Mouse (Mus musculus) MEL (cell line): ENCODE measurements around the gene Pawr.

ENCODE experiments used
- CTCF ChIP-seq, 3 experiments: IDR thresholded peaks in 2 of 3; conservative IDR thresholded peaks in 1 of 3; 2 replicates each; pipeline ENCODE4 v1.5.1; 2011 to 2012; ENCODE audit warnings: low read length in 3 of 3, low read depth in 2 of 3, mild to moderate bottlenecking in 2 of 3, improper control_type of control experiment in 1 of 3, inconsistent platforms in 1 of 3, mixed read lengths in 1 of 3, moderate library complexity in 1 of 3; ENCODE audit not compliant: control insufficient read depth in 1 of 3, insufficient read depth in 1 of 3, poor library complexity in 1 of 3, severe bottlenecking in 1 of 3
- MAZ ChIP-seq: IDR thresholded peaks from 2 replicates; pipeline ENCODE4 v1.6.1; 2012; ENCODE audit warnings: low read depth, mild to moderate bottlenecking, inconsistent platforms, low read length, improper control_type of control experiment
- NRF1 ChIP-seq: IDR thresholded peaks from 2 replicates; pipeline ENCODE4 v1.6.1; 2014; ENCODE audit warnings: low read depth, mild to moderate bottlenecking, inconsistent platforms, low read length, improper control_type of control experiment, moderate library complexity; ENCODE audit not compliant: poor library complexity, insufficient read depth, severe bottlenecking
- POLR2A ChIP-seq, 2 experiments: IDR thresholded peaks; 2 replicates each; pipeline ENCODE4 v1.6.1; 2011 to 2012; ENCODE audit warnings: low read length in 2 of 2, mild to moderate bottlenecking in 2 of 2, control low read depth in 1 of 2, improper control_type of control experiment in 1 of 2, low read depth in 1 of 2, moderate library complexity in 1 of 2; ENCODE audit not compliant: control insufficient read depth in 1 of 2, insufficient read depth in 1 of 2, poor library complexity in 1 of 2
- POLR2AphosphoS5 ChIP-seq: IDR thresholded peaks from 2 replicates; pipeline ENCODE4 v1.6.1; 2012; ENCODE audit warnings: low read depth, borderline replicate concordance, mild to moderate bottlenecking, inconsistent platforms, low read length, moderate library complexity, mixed read lengths
- TCF12 ChIP-seq: IDR thresholded peaks from 2 replicates; pipeline ENCODE4 v1.6.1; 2014; ENCODE audit warnings: low read depth, mild to moderate bottlenecking, inconsistent platforms, low read length, improper control_type of control experiment, moderate library complexity
- ZKSCAN1 ChIP-seq: IDR thresholded peaks from 2 replicates; pipeline ENCODE4 v1.6.1; 2012; ENCODE audit warnings: low read depth, mild to moderate bottlenecking, inconsistent platforms, low read length, improper control_type of control experiment, moderate library complexity

DNA sequence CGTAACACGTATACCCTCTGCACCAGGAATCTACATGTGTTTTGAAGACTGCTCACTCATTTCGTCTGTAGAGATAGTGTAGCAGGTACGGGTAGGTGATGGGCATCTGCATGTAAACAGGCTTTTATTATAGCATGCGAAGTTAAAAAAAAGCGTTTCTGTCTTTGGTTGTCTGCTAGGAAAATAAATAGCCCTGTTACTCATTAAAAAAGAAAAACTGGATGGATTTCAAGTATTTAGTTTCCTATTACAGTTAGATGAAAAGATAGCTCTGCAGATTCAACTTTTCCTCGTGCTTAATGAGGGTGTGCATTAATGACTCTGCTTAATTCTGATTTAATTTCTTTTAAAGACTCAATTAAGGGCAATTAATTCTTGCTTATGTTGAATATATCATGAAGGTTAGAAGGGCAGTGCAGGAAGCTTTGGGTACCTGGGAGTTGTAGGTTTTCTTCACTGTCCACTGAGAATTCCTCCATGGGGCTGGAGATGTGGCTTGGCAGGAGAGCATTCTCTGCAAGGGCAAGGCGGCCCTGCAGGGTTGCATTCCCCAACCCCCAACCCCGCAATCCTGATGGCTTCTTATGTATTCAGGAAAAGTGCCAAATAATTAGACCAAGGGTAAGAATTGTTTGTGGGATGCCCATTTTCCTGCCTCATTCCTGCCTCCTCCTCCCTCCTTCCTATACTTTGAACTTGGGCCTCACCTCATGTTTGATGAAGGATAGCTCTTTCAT is 29.7 kb downstream of the Pawr start:
- TF ChIP-seq POLR2A (IDR thresholded peaks at IDR 0.05; ENCODE audit: control insufficient read depth in 1 of 2, insufficient read depth in 1 of 2, low read depth in 1 of 2, low read length in 2 of 2, poor library complexity in 1 of 2) = no peak
- no peak for TF ChIP-seq ZKSCAN1
- no peak for TF ChIP-seq MAZ
- peak; percentile 38; the same call in 1 of the 2 replicates for TF ChIP-seq TCF12
- TF ChIP-seq NRF1 = no peak
- TF ChIP-seq POLR2AphosphoS5 = no peak
- TF ChIP-seq CTCF (IDR thresholded peaks at IDR 0.05 in 2 of 3, conservative IDR thresholded peaks at IDR 0.05 in 1 of 3; ENCODE audit: control insufficient read depth in 1 of 3, insufficient read depth in 1 of 3, low read depth in 2 of 3, low read length in 3 of 3, poor library complexity in 1 of 3, severe bottlenecking in 1 of 3) = no peak
